ENCODE assay signal across 13 mouse cellular contexts in genomic region chr10:62306483-62306882, GRCm38 (mm10). TPM values are rescaled to one million over a fixed set of nuclear protein-coding genes. Genes with fewer than 3 reads are reported as not detected.
DNase-seq lines count a peak whose midpoint lies in the region; ATAC-seq lines count a peak whose summit lies in the region.
"Had no signal": no experiment of that assay in that cellular context is flagged by ENCODE, and none has a peak within 500 bp of the region (broad histone marks: within the 10 kb centered on the region; RNA-seq: fewer than 3 reads in every experiment).

No protein-coding gene starts in this region.

- 36% methylated on average over 3 of the region's 3 CpGs for WGBS in heart, embryonic 13.5 days
- WGBS in lung, embryonic 16.5 days, result 31% methylated on average over 3 of the region's 3 CpGs
- 17% methylated on average over 3 of the region's 3 CpGs for WGBS in heart, embryonic 14.5 days

- peaks cover 75% of the 10 kb centered on the region for H3K36me3 ChIP-seq in heart, embryonic 13.5 days
- no peaks in the 10 kb centered on the region for H3K36me3 ChIP-seq in lung, embryonic 16.5 days (ENCODE audit: control insufficient read depth, insufficient read depth, low read length)
- peaks cover 77% of the 10 kb centered on the region for H3K36me3 ChIP-seq in heart, embryonic 14.5 days (ENCODE audit: control insufficient read depth, insufficient read depth, low read length)

- H3K9ac ChIP-seq in heart, embryonic 13.5 days, result 0 out of 2 replicates have a peak overlapping the region, but pooled peaks have one; percentile 7
- no peak overlapping the region for H3K9ac ChIP-seq in lung, embryonic 16.5 days (ENCODE audit: low read length)
- no peak overlapping the region for H3K9ac ChIP-seq in heart, embryonic 14.5 days (ENCODE audit: low read length)
- H3K9ac ChIP-seq: midbrain, embryonic 13.5 days had no signal

- H3K4me2 ChIP-seq in heart, embryonic 13.5 days, result no peak overlapping the region
- H3K4me2 ChIP-seq in lung, embryonic 16.5 days (ENCODE audit: low read depth, low read length), result no peak overlapping the region
- H3K4me2 ChIP-seq in heart, embryonic 14.5 days (ENCODE audit: low read length), result no peak overlapping the region
- H3K4me2 ChIP-seq: midbrain, embryonic 13.5 days had no signal

- no peak for DNase-seq in heart, adult 8-10 months (ENCODE audit: low spot score)
- no peak for DNase-seq in lung, postnatal 25 days (ENCODE audit: low spot score)
- peak; percentile 34 for DNase-seq in thymus, postnatal 4 days
- no peak for DNase-seq in frontal cortex, postnatal 10 days (ENCODE audit: low spot score in 2 of 2)

- peaks cover 23% of the 10 kb centered on the region for H3K4me1 ChIP-seq in heart, embryonic 13.5 days
- peaks cover 3% of the 10 kb centered on the region for H3K4me1 ChIP-seq in lung, embryonic 16.5 days (replicated peaks; ENCODE audit: control insufficient read depth, insufficient read depth, low read length)
- peaks cover 4 to 20% of the 10 kb centered on the region in 2 experiments for H3K4me1 ChIP-seq in heart, embryonic 14.5 days (ENCODE audit: control insufficient read depth in 2 of 2, insufficient read depth in 2 of 2, low read length in 2 of 2)

- ATAC-seq in heart, embryonic 13.5 days (ENCODE audit: extremely low read depth, insufficient number of reproducible peaks, low FRiP score, low TSS enrichment), result no peak
- ATAC-seq in lung, embryonic 16.5 days (ENCODE audit: low read depth), result peak; percentile 34; the same call in 1 of the 2 replicates
- ATAC-seq in heart, embryonic 14.5 days (ENCODE audit: insufficient number of reproducible peaks, insufficient read depth, low FRiP score, low read depth), result 0 out of 2 replicates have a peak, but pooled peaks have one; percentile 32
- ATAC-seq in erythroid progenitor cell, adult 5-6 weeks (replicated peaks; ENCODE audit: low FRiP score, poor library complexity, severe bottlenecking), result no peak
- ATAC-seq: forebrain, embryonic 14.5 days; intestine, postnatal 0 days; midbrain, embryonic 13.5 days had no signal

- no peak overlapping the region for H3K4me3 ChIP-seq in heart, embryonic 13.5 days
- H3K4me3 ChIP-seq in lung, embryonic 16.5 days (ENCODE audit: low read length), result no peak overlapping the region
- no peak overlapping the region for H3K4me3 ChIP-seq in heart, embryonic 14.5 days (ENCODE audit: control insufficient read depth in 1 of 2, insufficient read depth in 1 of 2, low read depth in 1 of 2, low read length in 2 of 2)
- H3K4me3 ChIP-seq: midbrain, embryonic 13.5 days had no signal

- H3K27me3 ChIP-seq in heart, embryonic 13.5 days (replicated peaks), result no peaks in the 10 kb centered on the region
- no peaks in the 10 kb centered on the region for H3K27me3 ChIP-seq in lung, embryonic 16.5 days (ENCODE audit: control insufficient read depth, insufficient read depth, low read depth, low read length)
- H3K27me3 ChIP-seq in heart, embryonic 14.5 days (ENCODE audit: control insufficient read depth, insufficient read depth, low read length), result no peaks in the 10 kb centered on the region
- H3K27me3 ChIP-seq: midbrain, embryonic 13.5 days had no signal

- H3K27ac ChIP-seq in heart, embryonic 13.5 days (replicated peaks), result peak overlapping the region; percentile 46
- H3K27ac ChIP-seq in lung, embryonic 16.5 days (ENCODE audit: low read length), result no peak overlapping the region
- peak overlapping the region; percentile 11 to 57; a peak in 2 of 4 replicates for H3K27ac ChIP-seq in heart, embryonic 14.5 days (replicated peaks in 1 of 2; ENCODE audit: control insufficient read depth in 1 of 2, insufficient read depth in 1 of 2, low read depth in 2 of 2, low read length in 2 of 2)
- H3K27ac ChIP-seq: midbrain, embryonic 13.5 days had no signal

- no peaks in the 10 kb centered on the region for H3K9me3 ChIP-seq in heart, embryonic 13.5 days
- H3K9me3 ChIP-seq in lung, embryonic 16.5 days (ENCODE audit: control insufficient read depth, low read length), result no peaks in the 10 kb centered on the region
- no peaks in the 10 kb centered on the region for H3K9me3 ChIP-seq in heart, embryonic 14.5 days (ENCODE audit: control insufficient read depth, low read length)
- H3K9me3 ChIP-seq: midbrain, embryonic 13.5 days had no signal

RNA-seq across cellular contexts. Expression of gene Tacr2, which starts 54.2 kb away (rescaled TPM):
- polyA plus RNA-seq in heart, embryonic 13.5 days (2015; fragmentation: Nextera tagmentation; extraction: Ambion mirVana), result 0.08 TPM in 1 of 2 replicates, not detected in the other
- total RNA-seq in heart, adult 8-10 months (2022), result not detected
- 0.72 and 0.87 TPM in 2 replicates for polyA plus RNA-seq in lung, embryonic 16.5 days (2015; fragmentation: Nextera tagmentation; extraction: Ambion mirVana)
- polyA plus RNA-seq in heart, embryonic 14.5 days (2014; fragmentation: Nextera tagmentation; extraction: Ambion mirVana), result not detected in 2 replicates
- not detected in 2 replicates for total RNA-seq in erythroid progenitor cell, adult 5-6 weeks (2015; ENCODE audit: low replicate concordance)
- total RNA-seq in erythroid progenitor cell, adult 5-6 weeks (2017; ENCODE audit: low replicate concordance), result not detected in 2 replicates
- total RNA-seq: gastrocnemius, postnatal 4 days had no signal
- polyA plus RNA-seq: forebrain, embryonic 14.5 days; midbrain, embryonic 13.5 days; neural tube, embryonic 11.5 days had no signal

Comparison
In these comparisons a context has a peak if more than half of its experiments do, and no peak if none do; other contexts are left out.
1. ATAC-seq: peak in lung, embryonic 16.5 days (single experiment) and heart, embryonic 14.5 days (single experiment); none in heart, embryonic 13.5 days (single experiment) and erythroid progenitor cell, adult 5-6 weeks (single experiment).